Mouse (Mus musculus): ENCODE results near the gene Myocd. TPM values are rescaled to one million over a fixed set of nuclear protein-coding genes. Genes with fewer than 3 reads are reported as not detected.
A peak's percentile ranks its signal among the peaks of the same experiment; 100 is the strongest.

Myocd gene
- polyA plus RNA-seq, 1 experiment, result 0.15 TPM

DNA sequence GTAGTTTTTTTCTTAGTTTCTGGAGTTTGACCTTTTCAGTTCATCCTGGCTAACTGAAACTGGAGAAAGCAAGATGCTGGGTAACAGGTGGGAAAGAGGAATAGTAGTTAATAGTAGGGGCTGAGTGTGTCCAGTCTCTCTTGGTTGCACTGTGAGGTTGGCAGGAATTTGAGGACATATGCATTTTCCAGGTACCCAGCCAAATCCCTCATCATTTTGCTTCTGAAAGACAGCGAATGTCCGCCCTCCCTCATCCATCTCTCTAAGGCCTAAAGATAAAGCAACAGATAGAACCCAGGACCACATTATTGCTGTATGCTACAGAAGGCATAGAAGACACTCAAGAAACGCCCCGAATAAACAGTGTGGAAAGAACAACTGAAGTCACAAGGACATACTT lies 10.8 kb downstream of the Myocd start:
- no peak for TF ChIP-seq POLR2A (IDR thresholded peaks at IDR 0.05; ENCODE audit: extremely low read depth, insufficient read depth, low read length)
- TF ChIP-seq CTCF (IDR thresholded peaks at IDR 0.05; ENCODE audit: extremely low read depth, insufficient read depth, low read length), result no peak
- Histone ChIP-seq H3K27ac (ENCODE audit: insufficient read depth, low read length) (no peak overlapping the region), H3K4me3 (ENCODE audit: insufficient read depth, low read length) (no peak overlapping the region), H3K4me1 (ENCODE audit: control insufficient read depth, insufficient read depth, low read length) (peaks cover 2% of the 10 kb centered on the region; the same call in 1 of the 2 replicates)

DNA sequence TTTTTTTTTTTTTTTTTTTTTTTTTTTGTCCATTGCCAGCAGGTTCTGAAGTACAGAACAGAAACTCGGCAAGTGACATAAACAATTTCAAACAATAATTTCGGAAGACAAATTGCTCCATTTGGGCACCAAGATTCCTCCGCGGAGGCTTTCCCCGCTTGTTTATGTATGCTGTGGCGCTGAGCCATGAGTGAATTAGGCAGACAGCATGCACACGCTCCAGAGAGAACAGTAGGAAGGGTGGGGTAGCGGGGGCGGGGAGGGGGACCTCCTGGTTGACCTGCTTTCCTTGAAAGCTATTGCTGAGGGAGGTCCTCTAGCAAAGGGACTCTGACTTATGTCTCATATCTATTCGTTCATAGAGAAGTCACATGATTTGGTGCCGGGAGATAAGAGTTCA lies 13.6 kb downstream of the Myocd start:
- TF ChIP-seq CTCF (IDR thresholded peaks at IDR 0.05; ENCODE audit: extremely low read depth, insufficient read depth, low read length), result no peak
- TF ChIP-seq POLR2A (IDR thresholded peaks at IDR 0.05; ENCODE audit: extremely low read depth, insufficient read depth, low read length), result no peak
- no peak overlapping the region for H3K4me3 ChIP-seq (ENCODE audit: insufficient read depth, low read length)
- peaks cover 2% of the 10 kb centered on the region; the same call in 1 of the 2 replicates for H3K4me1 ChIP-seq (ENCODE audit: control insufficient read depth, insufficient read depth, low read length)
- no peak overlapping the region for H3K27ac ChIP-seq (ENCODE audit: insufficient read depth, low read length)

GRCm38 (mm10) chr11:65255564-65255963 lies 14.2 kb downstream of the Myocd start:
- peaks cover 2% of the 10 kb centered on the region for H3K4me1 ChIP-seq (ENCODE audit: control insufficient read depth, insufficient read depth, low read length)
- TF ChIP-seq CTCF (IDR thresholded peaks at IDR 0.05; ENCODE audit: extremely low read depth, insufficient read depth, low read length) (no peak), POLR2A (IDR thresholded peaks at IDR 0.05; ENCODE audit: extremely low read depth, insufficient read depth, low read length) (no peak)
- no peak overlapping the region for H3K4me3 ChIP-seq (ENCODE audit: insufficient read depth, low read length)

GRCm38 (mm10) chr11:65250366-65250765 lies 19.4 kb downstream of the Myocd start:
- Histone ChIP-seq H3K4me1 (ENCODE audit: control insufficient read depth, insufficient read depth, low read length) (peaks cover 13% of the 10 kb centered on the region), H3K27ac (ENCODE audit: insufficient read depth, low read length) (no peak overlapping the region), H3K4me3 (ENCODE audit: insufficient read depth, low read length) (no peak overlapping the region)
- TF ChIP-seq CTCF (IDR thresholded peaks at IDR 0.05; ENCODE audit: extremely low read depth, insufficient read depth, low read length) (no peak), POLR2A (IDR thresholded peaks at IDR 0.05; ENCODE audit: extremely low read depth, insufficient read depth, low read length) (no peak)

More at GRCm38 (mm10) chr11:65255564-65255963, 14.2 kb downstream of the Myocd start:
- no peak overlapping the region for H3K27ac ChIP-seq (ENCODE audit: insufficient read depth, low read length)

GRCm38 (mm10) chr11:65246301-65247054 lies 23.3 kb downstream of the Myocd start:
- peak overlapping the region; percentile 87 for H3K27ac ChIP-seq (ENCODE audit: insufficient read depth, low read length)
- no peak for TF ChIP-seq POLR2A (IDR thresholded peaks at IDR 0.05; ENCODE audit: extremely low read depth, insufficient read depth, low read length)
- TF ChIP-seq CTCF (IDR thresholded peaks at IDR 0.05; ENCODE audit: extremely low read depth, insufficient read depth, low read length), result no peak
- H3K4me3 ChIP-seq (ENCODE audit: insufficient read depth, low read length), result no peak overlapping the region
- H3K4me1 ChIP-seq (ENCODE audit: control insufficient read depth, insufficient read depth, low read length), result peaks cover 13% of the 10 kb centered on the region

- H3K27ac ChIP-seq (ENCODE audit: insufficient read depth, low read length), result no peak overlapping the region
- H3K4me3 ChIP-seq (ENCODE audit: insufficient read depth, low read length), result no peak overlapping the region
- peaks cover 7% of the 10 kb centered on the region for H3K4me1 ChIP-seq (ENCODE audit: control insufficient read depth, insufficient read depth, low read length)
- TF ChIP-seq CTCF (IDR thresholded peaks at IDR 0.05; ENCODE audit: extremely low read depth, insufficient read depth, low read length) (no peak), POLR2A (IDR thresholded peaks at IDR 0.05; ENCODE audit: extremely low read depth, insufficient read depth, low read length) (no peak)
Observed at GRCm38 (mm10) chr11:65243593-65243992, 26.2 kb downstream of the Myocd start.

DNA sequence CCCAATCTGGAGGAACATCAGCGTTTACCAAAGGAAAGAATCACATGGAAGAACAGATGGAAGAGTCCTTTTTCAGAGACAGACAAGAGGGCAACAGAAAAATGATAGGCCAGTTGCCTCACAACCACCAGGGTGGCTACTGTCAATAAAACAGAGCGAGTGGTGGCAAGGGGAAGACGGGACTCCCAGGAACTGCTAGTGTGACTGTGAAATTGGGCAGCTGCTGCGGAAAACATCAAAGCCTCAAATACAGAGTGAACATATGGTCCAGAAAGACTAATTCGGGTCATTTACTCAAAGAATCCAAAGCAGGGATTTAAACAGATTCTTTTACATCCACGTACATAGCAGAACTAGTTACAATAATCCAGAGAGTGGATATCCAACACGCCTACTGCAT lies 29.3 kb downstream of the Myocd start:
- no peak for TF ChIP-seq CTCF (IDR thresholded peaks at IDR 0.05; ENCODE audit: extremely low read depth, insufficient read depth, low read length)
- TF ChIP-seq POLR2A (IDR thresholded peaks at IDR 0.05; ENCODE audit: extremely low read depth, insufficient read depth, low read length), result no peak
- Histone ChIP-seq H3K27ac (ENCODE audit: insufficient read depth, low read length) (no peak overlapping the region), H3K4me3 (ENCODE audit: insufficient read depth, low read length) (no peak overlapping the region), H3K4me1 (ENCODE audit: control insufficient read depth, insufficient read depth, low read length) (no peaks in the 10 kb centered on the region)

DNA sequence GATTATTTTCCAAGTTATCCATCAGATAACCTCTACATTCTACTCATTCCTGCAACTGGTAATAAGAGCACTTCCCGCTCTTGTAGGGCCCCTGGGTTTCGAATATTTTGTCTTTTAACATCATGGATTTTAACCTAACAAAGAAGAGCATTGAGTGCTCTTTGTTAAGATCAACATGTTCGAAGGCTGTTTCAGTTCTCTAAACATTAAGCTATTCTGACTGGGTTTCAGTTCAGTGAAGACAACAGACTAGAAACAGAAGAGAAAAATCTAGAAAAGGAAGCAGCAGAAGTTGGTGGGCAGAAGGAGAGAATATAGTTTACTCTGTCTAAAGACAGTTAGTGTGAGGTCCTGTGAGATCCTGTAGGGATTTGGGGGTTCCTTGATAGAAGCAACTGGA lies 31.9 kb downstream of the Myocd start:
- Histone ChIP-seq H3K4me1 (ENCODE audit: control insufficient read depth, insufficient read depth, low read length) (0 out of 2 replicates have a peak, but pooled peaks cover 2% of the 10 kb centered on the region), H3K27ac (ENCODE audit: insufficient read depth, low read length) (no peak overlapping the region), H3K4me3 (ENCODE audit: insufficient read depth, low read length) (no peak overlapping the region)
- TF ChIP-seq CTCF (IDR thresholded peaks at IDR 0.05; ENCODE audit: extremely low read depth, insufficient read depth, low read length) (no peak), POLR2A (IDR thresholded peaks at IDR 0.05; ENCODE audit: extremely low read depth, insufficient read depth, low read length) (no peak)

DNA sequence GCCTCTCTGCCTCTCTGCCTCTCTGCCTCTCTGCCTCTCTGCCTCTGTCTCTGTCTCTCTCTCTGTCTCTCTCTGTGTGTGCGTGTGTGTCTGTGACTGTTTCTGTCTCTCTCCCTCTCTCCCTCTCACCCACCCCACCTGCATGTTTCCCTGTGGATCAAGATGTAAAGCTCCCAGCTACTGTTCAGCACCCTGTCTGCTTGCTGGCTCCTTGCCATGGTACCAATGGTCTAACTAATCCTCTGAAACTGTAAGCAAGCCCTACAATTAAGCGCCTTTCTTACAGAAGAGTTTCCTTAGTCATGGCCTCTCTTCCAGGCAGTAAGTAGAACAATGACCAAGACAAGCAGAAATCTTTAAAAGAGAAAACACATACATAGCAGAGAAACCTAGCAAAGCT lies 32.9 kb downstream of the Myocd start:
- TF ChIP-seq CTCF (IDR thresholded peaks at IDR 0.05; ENCODE audit: extremely low read depth, insufficient read depth, low read length), result no peak
- no peak for TF ChIP-seq POLR2A (IDR thresholded peaks at IDR 0.05; ENCODE audit: extremely low read depth, insufficient read depth, low read length)
- H3K4me3 ChIP-seq (ENCODE audit: insufficient read depth, low read length), result no peak overlapping the region
- H3K27ac ChIP-seq (ENCODE audit: insufficient read depth, low read length), result no peak overlapping the region
- 0 out of 2 replicates have a peak, but pooled peaks cover 2% of the 10 kb centered on the region for H3K4me1 ChIP-seq (ENCODE audit: control insufficient read depth, insufficient read depth, low read length)

DNA sequence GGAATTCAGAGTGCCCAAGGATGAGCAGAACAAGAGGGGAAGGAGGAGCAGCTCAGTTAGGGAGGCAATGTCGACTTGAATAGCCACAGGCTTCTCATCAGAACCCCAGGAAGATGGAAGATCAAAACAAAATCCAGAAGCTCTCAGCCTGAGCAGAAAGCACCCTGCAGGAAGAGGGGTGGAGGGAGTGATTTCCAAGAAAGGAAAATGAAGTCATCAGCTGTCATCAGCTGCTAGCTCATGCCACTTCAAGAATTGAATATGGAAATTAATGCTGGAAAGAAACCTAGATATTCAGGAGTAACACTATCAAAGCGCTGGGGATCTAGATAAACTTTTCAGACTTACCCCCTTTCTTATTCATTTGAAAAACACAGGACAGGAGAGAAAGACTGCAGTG lies 34.4 kb downstream of the Myocd start:
- H3K4me1 ChIP-seq (ENCODE audit: control insufficient read depth, insufficient read depth, low read length), result 0 out of 2 replicates have a peak, but pooled peaks cover 2% of the 10 kb centered on the region
- H3K27ac ChIP-seq (ENCODE audit: insufficient read depth, low read length), result no peak overlapping the region
- TF ChIP-seq POLR2A (IDR thresholded peaks at IDR 0.05; ENCODE audit: extremely low read depth, insufficient read depth, low read length) (no peak), CTCF (IDR thresholded peaks at IDR 0.05; ENCODE audit: extremely low read depth, insufficient read depth, low read length) (no peak)
- H3K4me3 ChIP-seq (ENCODE audit: insufficient read depth, low read length), result no peak overlapping the region
